Mouse (Mus musculus) kidney, adult 2 months (tissue): ENCODE results near the gene Tmtc1. TPM values are rescaled to one million over a fixed set of nuclear protein-coding genes. Genes with fewer than 3 reads are reported as not detected.

ENCODE experiments used
- DNase-seq: peaks from one replicate; pipeline ENCODE4 v3.0.0; 2021
- H3K27ac ChIP-seq: fragments of 200-500 bp; 2 replicates; pipeline ENCODE4 v1.5.1; 2012; ENCODE audit warnings: low read depth, low read length, control low read depth, inconsistent platforms; ENCODE audit not compliant: insufficient read depth
- H3K27me3 ChIP-seq: fragments of 200-500 bp; replicated peaks from 2 replicates; pipeline ENCODE4 v1.6.1; 2012; ENCODE audit warnings: mild to moderate bottlenecking, moderate library complexity, low read length, inconsistent platforms; ENCODE audit not compliant: control insufficient read depth, insufficient read depth
- H3K36me3 ChIP-seq: fragments of 200-500 bp; 2 replicates; pipeline ENCODE4 v1.6.1; 2012; ENCODE audit warnings: mild to moderate bottlenecking, moderate library complexity, low read length, inconsistent platforms; ENCODE audit not compliant: control insufficient read depth, insufficient read depth
- H3K4me1 ChIP-seq: fragments of 200-500 bp; 2 replicates; pipeline ENCODE4 v1.6.1; 2011; ENCODE audit warnings: low read length; ENCODE audit not compliant: control insufficient read depth, insufficient read depth
- H3K4me3 ChIP-seq: fragments of 200-500 bp; 2 replicates; pipeline ENCODE4 v1.5.1; 2011; ENCODE audit warnings: mild to moderate bottlenecking, low read depth, low read length, control low read depth; ENCODE audit not compliant: insufficient read depth
- CTCF ChIP-seq: fragments of 200-500 bp; conservative IDR thresholded peaks from 2 replicates; pipeline ENCODE4 v1.5.1; 2011; ENCODE audit warnings: low read depth, mild to moderate bottlenecking, control low read depth, low read length, moderate library complexity, mixed read lengths; ENCODE audit not compliant: insufficient read depth, insufficient read length
- POLR2A ChIP-seq: fragments of 200-500 bp; IDR thresholded peaks from one replicate; pipeline ENCODE4 v1.6.1; 2011; ENCODE audit warnings: low read depth, low read length, control low read depth
- WGBS: fragments of 180-500 bp; shearing (Covaris S2); methylation state at CpG from one replicate; pipeline ENCODE4 v1.1.7; 2018; 5-methylcytosine and 5-hydroxymethylcytosine counted together
- polyA plus RNA-seq: library from polyadenylated mRNA; depleted of rRNA; stranded (reverse); fragments of >200 nt; gene quantifications from 2 replicates; pipeline ENCODE4 v1.2.3, GENCODE M21; 2012

Gene Tmtc1
- polyA plus RNA-seq, 1 experiment, result 11.0 TPM

GRCm38 (mm10) chr6:148345001-148345400 lies 99.2 kb downstream of the Tmtc1 start:
- WGBS, result 76% methylated on average over 3 of the region's 3 CpGs
- no peak for DNase-seq
- TF ChIP-seq POLR2A (no peak), CTCF (no peak)
- Histone ChIP-seq H3K27ac (no peak overlapping the region), H3K4me3 (no peak overlapping the region), H3K27me3 (no peaks in the 10 kb centered on the region), H3K36me3 (no peaks in the 10 kb centered on the region), H3K4me1 (no peaks in the 10 kb centered on the region)

GRCm38 (mm10) chr6:148342191-148342590 lies 102.0 kb downstream of the Tmtc1 start:
- 89% methylated on average over 2 of the region's 2 CpGs for WGBS

GRCm38 (mm10) chr6:148341765-148342164 lies 102.4 kb downstream of the Tmtc1 start:
- TF ChIP-seq CTCF (no peak), POLR2A (no peak)
- no peak overlapping the region for H3K4me3 ChIP-seq
- H3K36me3 ChIP-seq, result no peaks in the 10 kb centered on the region
- no peaks in the 10 kb centered on the region for H3K27me3 ChIP-seq
- no peaks in the 10 kb centered on the region for H3K4me1 ChIP-seq
- no peak overlapping the region for H3K27ac ChIP-seq
- DNase-seq, result no peak
- 80% methylated on average over 2 of the region's 2 CpGs for WGBS

More at GRCm38 (mm10) chr6:148342191-148342590, 102.0 kb downstream of the Tmtc1 start:
- Histone ChIP-seq H3K36me3 (no peaks in the 10 kb centered on the region), H3K4me3 (no peak overlapping the region), H3K4me1 (no peaks in the 10 kb centered on the region), H3K27me3 (no peaks in the 10 kb centered on the region), H3K27ac (no peak overlapping the region)
- TF ChIP-seq CTCF (no peak), POLR2A (no peak)
- no peak for DNase-seq

GRCm38 (mm10) chr6:148338326-148338957 lies 105.7 kb downstream of the Tmtc1 start:
- TF ChIP-seq POLR2A, result no peak
- no peak for TF ChIP-seq CTCF
- Histone ChIP-seq H3K27ac (no peak overlapping the region), H3K4me3 (no peak overlapping the region), H3K36me3 (no peaks in the 10 kb centered on the region), H3K4me1 (no peaks in the 10 kb centered on the region), H3K27me3 (no peaks in the 10 kb centered on the region)
- 73% methylated on average over 3 of the region's 3 CpGs for WGBS
- no peak for DNase-seq

GRCm38 (mm10) chr6:148336290-148336955 lies 107.8 kb downstream of the Tmtc1 start:
- TF ChIP-seq CTCF (no peak), POLR2A (no peak)
- H3K4me3 ChIP-seq, result no peak overlapping the region
- H3K36me3 ChIP-seq, result no peaks in the 10 kb centered on the region
- no peaks in the 10 kb centered on the region for H3K27me3 ChIP-seq
- DNase-seq, result no peak
- no peak overlapping the region for H3K27ac ChIP-seq
- no peaks in the 10 kb centered on the region for H3K4me1 ChIP-seq

- no peaks in the 10 kb centered on the region for H3K36me3 ChIP-seq
- no peaks in the 10 kb centered on the region for H3K4me1 ChIP-seq
- H3K27ac ChIP-seq, result no peak overlapping the region
- no peak overlapping the region for H3K4me3 ChIP-seq
- 76% methylated on average over 2 of the region's 2 CpGs for WGBS
- no peaks in the 10 kb centered on the region for H3K27me3 ChIP-seq
- no peak for DNase-seq
- TF ChIP-seq POLR2A, result no peak
- no peak for TF ChIP-seq CTCF
Observed at GRCm38 (mm10) chr6:148331916-148332315, 112.3 kb downstream of the Tmtc1 start.

GRCm38 (mm10) chr6:148329976-148330375 lies 114.2 kb downstream of the Tmtc1 start:
- DNase-seq, result no peak
- Histone ChIP-seq H3K4me3 (no peak overlapping the region), H3K36me3 (no peaks in the 10 kb centered on the region), H3K27ac (no peak overlapping the region), H3K27me3 (no peaks in the 10 kb centered on the region), H3K4me1 (no peaks in the 10 kb centered on the region)
- TF ChIP-seq CTCF (no peak), POLR2A (no peak)
